Mouse (Mus musculus) limb, embryonic 14.5 days (tissue): ENCODE measurements around the gene Timp3. TPM values are rescaled to one million over a fixed set of nuclear protein-coding genes. Genes with fewer than 3 reads are reported as not detected.

Source experiments
- ATAC-seq: fragments of 200-750 bp; cut with Nextera tagmentation; 2 replicates; pipeline ENCODE4 v1.8.0; 2017; ENCODE audit warnings: low read depth, moderate number of reproducible peaks, moderate TSS enrichment; ENCODE audit not compliant: low FRiP score
- DNase-seq: peaks from one replicate; pipeline ENCODE4 v3.0.0-alpha.2; 2015; ENCODE audit warnings: low spot score
- H3K27ac ChIP-seq: fragments of 300-500 bp; sonication (generic); replicated peaks from 2 replicates; pipeline ENCODE4 v1.5.1; 2014; ENCODE audit warnings: low read depth, mild to moderate bottlenecking, low read length, moderate library complexity, mixed read lengths
- H3K27me3 ChIP-seq: fragments of 300-500 bp; sonication (generic); 2 replicates; pipeline ENCODE4 v1.6.1; 2014; ENCODE audit warnings: low read length, mixed read lengths; ENCODE audit not compliant: control insufficient read depth, insufficient read depth
- H3K36me3 ChIP-seq: fragments of 300-500 bp; sonication (generic); 2 replicates; pipeline ENCODE4 v1.6.1; 2014; ENCODE audit warnings: mild to moderate bottlenecking, low read length, moderate library complexity, mixed read lengths; ENCODE audit not compliant: control insufficient read depth, insufficient read depth
- H3K4me1 ChIP-seq: fragments of 300-500 bp; sonication (generic); 2 replicates; pipeline ENCODE4 v1.6.1; 2014; ENCODE audit warnings: antibody characterized with exemption, low read length, mixed read lengths; ENCODE audit not compliant: control insufficient read depth, insufficient read depth
- H3K4me2 ChIP-seq: fragments of 300-500 bp; sonication (generic); replicated peaks from 2 replicates; pipeline ENCODE4 v1.6.1; 2014; ENCODE audit warnings: low read depth, mild to moderate bottlenecking, low read length, moderate library complexity; ENCODE audit not compliant: severe bottlenecking
- H3K4me3 ChIP-seq: fragments of 300-500 bp; sonication (generic); replicated peaks from 2 replicates; pipeline ENCODE4 v1.5.1; 2014; ENCODE audit warnings: low read length
- H3K9ac ChIP-seq: fragments of 300-500 bp; sonication (generic); 2 replicates; pipeline ENCODE4 v1.6.1; 2014; ENCODE audit warnings: mild to moderate bottlenecking, low read depth, low read length, moderate library complexity; ENCODE audit not compliant: severe bottlenecking
- H3K9me3 ChIP-seq: fragments of 300-500 bp; sonication (generic); 2 replicates; pipeline ENCODE4 v1.6.1; 2016; ENCODE audit warnings: low read length; ENCODE audit not compliant: control insufficient read depth
- POLR2A ChIP-seq: fragments of 200-500 bp; IDR thresholded peaks from 2 replicates; pipeline ENCODE4 v1.8.0; 2012; ENCODE audit warnings: inconsistent platforms, mild to moderate bottlenecking, moderate library complexity, borderline replicate concordance; ENCODE audit not compliant: insufficient read depth, insufficient read length; ENCODE audit errors: extremely low read depth
- WGBS: fragments of 180-500 bp; shearing (Covaris S2); extraction: QIAGEN DNeasy Blood & Tissue Kit; methylation state at CpG from one replicate; pipeline ENCODE4 v1.1.7; 2014; 5-methylcytosine and 5-hydroxymethylcytosine counted together
- polyA plus RNA-seq, 2 experiments: library from polyadenylated mRNA; depleted of rRNA in 1 of 2; stranded (reverse) in 1 of 2; unstranded in 1 of 2; fragments of >200 nt; fragmentation: Nextera tagmentation in 1 of 2; extraction: Ambion mirVana in 1 of 2; gene quantifications; 2 replicates each; pipeline versions ENCODE4 v1.2.1 to v1.2.3; 2012 to 2014

The Timp3 gene
- polyA plus RNA-seq, 2 experiments = 57.4 to 66.5 TPM

- ATAC-seq = no peak
- 69% methylated on average over 5 of the region's 5 CpGs for WGBS
- no peak overlapping the region for H3K4me3 ChIP-seq
- TF ChIP-seq POLR2A = no peak
- no peak overlapping the region for H3K9ac ChIP-seq
- no peak overlapping the region for H3K4me2 ChIP-seq
- H3K9me3 ChIP-seq = no peaks in the 10 kb centered on the region
- H3K27me3 ChIP-seq = no peaks in the 10 kb centered on the region
- no peaks in the 10 kb centered on the region for H3K36me3 ChIP-seq
- peaks cover 21% of the 10 kb centered on the region for H3K4me1 ChIP-seq
- DNase-seq = no peak
- no peak overlapping the region for H3K27ac ChIP-seq
Observed at GRCm38 (mm10) chr10:86277327-86277726, 22.8 kb upstream of the Timp3 start.

- H3K4me1 ChIP-seq = peaks cover 17% of the 10 kb centered on the region
- ATAC-seq = peak; percentile 50; the same call in 1 of the 2 replicates
- H3K27ac ChIP-seq = 0 out of 2 replicates have a peak overlapping the region, but pooled peaks have one; percentile 16
- no peak for TF ChIP-seq POLR2A
- peak; percentile 49 for DNase-seq
- no peak overlapping the region for H3K4me2 ChIP-seq
- H3K9ac ChIP-seq = no peak overlapping the region
- no peaks in the 10 kb centered on the region for H3K36me3 ChIP-seq
- no peaks in the 10 kb centered on the region for H3K9me3 ChIP-seq
- no peak overlapping the region for H3K4me3 ChIP-seq
- 23% methylated on average over 2 of the region's 2 CpGs for WGBS
- no peaks in the 10 kb centered on the region for H3K27me3 ChIP-seq
Observed at GRCm38 (mm10) chr10:86278481-86278880, 21.7 kb upstream of the Timp3 start.

- Histone ChIP-seq H3K9me3 (no peaks in the 10 kb centered on the region), H3K4me3 (no peak overlapping the region), H3K27me3 (no peaks in the 10 kb centered on the region), H3K27ac (no peak overlapping the region), H3K4me1 (peaks cover 14% of the 10 kb centered on the region), H3K4me2 (no peak overlapping the region), H3K36me3 (no peaks in the 10 kb centered on the region), H3K9ac (no peak overlapping the region)
- TF ChIP-seq POLR2A = no peak
- WGBS = 64% methylated on average over 7 of the region's 7 CpGs
- ATAC-seq (no peak), DNase-seq (no peak)
Observed at GRCm38 (mm10) chr10:86279579-86280168, 20.5 kb upstream of the Timp3 start.

DNA sequence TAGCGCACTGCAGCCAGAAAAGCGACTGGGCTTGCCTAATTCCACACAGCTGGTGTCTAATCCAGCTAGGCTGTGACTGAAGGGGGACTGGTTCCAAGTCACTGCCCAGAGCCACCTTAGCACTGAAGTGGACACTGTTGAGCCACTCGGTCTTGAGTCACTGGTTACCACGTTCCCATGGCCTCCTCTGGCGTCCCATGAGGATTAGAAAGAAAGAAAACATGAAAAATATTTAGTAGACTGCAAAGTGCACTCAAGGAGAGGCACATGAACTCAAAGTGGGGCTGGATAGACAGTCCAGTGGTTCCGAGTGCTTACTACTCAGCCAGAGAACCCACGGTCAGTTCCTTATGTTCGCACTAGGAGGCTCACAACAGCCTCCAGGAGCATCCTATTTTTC, 18.9 kb upstream of the Timp3 start:
- ATAC-seq (no peak), DNase-seq (no peak)
- H3K36me3 ChIP-seq = no peaks in the 10 kb centered on the region
- H3K4me1 ChIP-seq = peaks cover 14% of the 10 kb centered on the region
- no peaks in the 10 kb centered on the region for H3K9me3 ChIP-seq
- no peak overlapping the region for H3K4me2 ChIP-seq
- H3K27ac ChIP-seq = no peak overlapping the region
- H3K9ac ChIP-seq = no peak overlapping the region
- no peak for TF ChIP-seq POLR2A
- H3K4me3 ChIP-seq = no peak overlapping the region
- 88% methylated on average over 8 of the region's 8 CpGs for WGBS
- no peaks in the 10 kb centered on the region for H3K27me3 ChIP-seq

DNA sequence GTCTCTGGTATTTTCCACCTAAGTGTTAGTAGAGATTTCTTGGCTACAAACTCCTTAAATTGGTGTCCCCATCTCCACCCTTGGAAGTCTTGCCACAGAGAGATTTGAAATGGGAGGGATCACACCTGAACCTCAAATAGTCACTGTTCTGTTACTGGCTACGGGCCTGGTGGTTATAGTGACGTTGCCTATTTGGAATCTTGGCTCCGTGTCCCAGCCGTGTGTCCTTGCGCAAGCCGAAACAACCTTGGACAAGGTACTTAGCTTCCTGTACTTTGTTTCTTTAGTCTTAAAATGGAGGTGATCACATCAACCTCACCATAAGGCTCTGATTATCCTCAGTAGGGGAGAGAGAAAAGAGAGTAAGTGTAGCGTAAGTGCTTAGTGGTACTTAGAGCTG, 13.7 kb upstream of the Timp3 start:
- H3K4me2 ChIP-seq = no peak overlapping the region
- no peak overlapping the region for H3K27ac ChIP-seq
- H3K27me3 ChIP-seq = no peaks in the 10 kb centered on the region
- TF ChIP-seq POLR2A = no peak
- DNase-seq (no peak), ATAC-seq (no peak)
- no peak overlapping the region for H3K4me3 ChIP-seq
- H3K4me1 ChIP-seq = peaks cover 9% of the 10 kb centered on the region; the same call in 1 of the 2 replicates
- WGBS = 77% methylated on average over 7 of the region's 7 CpGs
- no peaks in the 10 kb centered on the region for H3K9me3 ChIP-seq
- H3K36me3 ChIP-seq = no peaks in the 10 kb centered on the region
- H3K9ac ChIP-seq = no peak overlapping the region
